Mouse (Mus musculus): ENCODE results near the gene Gm26920.
"Not testable (repeated sequence)": the region's sequence is repeated elsewhere in the genome, so short reads cannot be mapped to it uniquely, and the experiment has no call there.

Gm26920 gene

DNA sequence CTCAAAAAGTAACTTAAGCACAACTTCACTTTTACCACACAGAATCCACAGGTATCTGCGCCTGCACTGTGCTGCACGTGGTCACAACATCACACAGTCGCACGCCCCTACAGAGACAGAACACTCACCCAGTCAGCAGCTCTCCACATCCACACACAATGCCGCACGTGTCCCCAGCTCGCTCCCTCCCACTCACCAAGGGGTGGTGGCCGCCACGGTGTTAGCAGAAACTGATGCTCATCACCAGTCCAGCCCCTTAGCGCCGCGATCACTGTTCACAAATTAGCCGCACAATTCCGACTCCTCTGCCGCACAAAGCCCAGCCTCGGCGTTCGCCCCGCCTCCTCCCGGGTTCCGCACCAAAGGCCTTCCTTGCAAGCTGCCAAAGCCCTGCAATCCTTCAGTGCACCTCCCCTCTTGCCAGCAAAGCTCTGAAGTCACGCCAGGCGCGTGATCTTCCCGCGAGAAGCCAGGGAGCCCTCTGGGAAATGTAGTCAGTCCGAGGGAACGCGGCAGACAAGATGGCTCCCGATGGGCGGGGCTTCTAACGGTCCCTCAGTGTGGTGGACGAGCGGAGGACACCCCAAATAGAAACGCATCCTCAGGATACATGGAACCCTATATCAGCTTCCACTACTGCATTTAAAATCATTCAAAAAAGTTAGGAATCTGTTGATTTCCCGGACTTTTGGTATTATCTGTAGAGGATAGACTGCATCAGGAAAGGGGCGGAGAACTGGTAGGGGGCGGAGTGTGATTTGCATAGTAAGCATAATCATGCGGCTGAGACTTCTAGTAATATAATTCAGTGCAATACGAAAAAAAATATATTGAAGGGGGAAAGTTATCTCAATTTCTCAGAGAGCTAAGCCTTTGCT, at the start of gene Gm26920, which contains the start of gene Zfp566:
TSS of gene Gm26920 (minus strand) at position 319 of the 878 bp plus-strand sequence.
TSS of gene Zfp566 (minus strand) at position 436 of the 878 bp plus-strand sequence.
- peak; percentile 91 for DNase-seq

DNA sequence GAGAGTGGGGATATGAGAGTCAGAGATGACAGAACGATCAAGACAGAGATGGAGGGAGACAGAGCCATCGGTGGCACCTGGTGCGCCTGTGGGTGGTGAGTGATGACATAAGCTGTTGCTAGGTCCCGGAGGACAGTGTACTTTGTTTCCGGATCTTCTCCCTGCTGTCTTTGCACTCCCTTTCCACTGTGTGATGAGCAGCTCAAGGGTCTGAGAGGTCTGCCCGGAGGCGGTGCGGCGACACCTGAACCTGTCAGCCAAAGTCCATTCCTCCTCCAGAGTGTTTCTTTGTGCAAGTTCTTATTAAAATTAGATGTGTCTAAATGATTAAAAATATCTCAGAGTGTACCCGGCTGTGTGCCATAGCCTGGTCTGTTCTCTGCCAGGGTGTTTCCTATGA, 46.6 kb upstream of the Gm26920 start:
- no peak for DNase-seq

DNA sequence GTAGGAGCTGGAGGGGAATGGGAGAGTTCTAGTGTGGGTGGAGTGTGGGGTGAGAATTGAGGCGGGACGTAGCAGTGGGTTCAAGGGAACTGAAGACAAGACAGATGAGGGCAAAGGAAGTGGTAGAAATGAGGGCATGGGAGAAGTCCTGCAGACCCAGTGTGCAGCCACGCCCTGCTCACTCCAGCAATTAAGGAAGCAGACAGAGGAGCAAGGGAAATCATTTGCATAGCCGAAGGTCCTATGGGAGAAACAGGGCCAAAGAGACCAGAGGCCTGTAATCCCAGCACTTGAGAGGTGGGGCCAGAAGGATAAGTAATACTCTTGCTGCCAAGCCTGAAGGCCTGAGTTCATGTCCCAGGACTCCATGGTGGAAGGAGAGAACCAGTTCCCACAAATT, 42.2 kb upstream of the Gm26920 start:
- DNase-seq: no peak

DNA sequence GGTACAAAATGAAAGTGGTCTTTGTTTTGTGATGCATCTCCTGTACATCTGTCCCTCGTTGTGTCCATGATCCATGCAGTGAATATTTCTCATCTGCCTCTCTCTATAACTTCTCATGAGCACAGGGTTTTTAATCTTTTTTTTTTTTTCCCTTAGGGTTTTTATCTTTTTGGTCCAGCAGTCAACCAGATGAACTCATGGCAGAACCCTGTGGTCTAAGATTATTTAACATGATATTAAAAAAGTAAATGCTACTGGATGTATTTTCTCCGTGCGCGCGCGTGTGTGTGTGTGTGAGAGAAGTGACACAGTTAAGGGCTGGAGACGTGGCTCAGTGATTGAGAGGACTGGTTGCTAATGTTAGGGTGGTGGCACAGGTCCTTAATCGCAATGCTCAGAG, 39.7 kb upstream of the Gm26920 start:
- DNase-seq: no peak

DNA sequence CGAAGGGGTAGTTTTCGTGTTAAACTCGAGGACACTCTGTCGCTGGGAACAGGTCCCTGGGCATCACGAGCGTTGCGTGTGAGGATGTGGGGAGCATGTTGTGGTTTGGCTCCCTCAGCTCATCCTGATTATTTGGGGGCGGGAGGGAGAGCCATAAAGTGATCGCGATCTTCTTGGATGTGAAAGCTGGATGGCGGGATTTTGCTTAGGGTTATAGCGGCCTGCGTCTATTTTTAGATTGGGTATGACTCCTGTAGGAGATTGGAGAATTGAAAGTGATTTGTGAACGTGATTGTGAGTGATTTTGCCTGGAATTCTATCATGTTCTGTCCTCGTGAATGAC, 31.9 kb upstream of the Gm26920 start:
- no peak for DNase-seq

DNA sequence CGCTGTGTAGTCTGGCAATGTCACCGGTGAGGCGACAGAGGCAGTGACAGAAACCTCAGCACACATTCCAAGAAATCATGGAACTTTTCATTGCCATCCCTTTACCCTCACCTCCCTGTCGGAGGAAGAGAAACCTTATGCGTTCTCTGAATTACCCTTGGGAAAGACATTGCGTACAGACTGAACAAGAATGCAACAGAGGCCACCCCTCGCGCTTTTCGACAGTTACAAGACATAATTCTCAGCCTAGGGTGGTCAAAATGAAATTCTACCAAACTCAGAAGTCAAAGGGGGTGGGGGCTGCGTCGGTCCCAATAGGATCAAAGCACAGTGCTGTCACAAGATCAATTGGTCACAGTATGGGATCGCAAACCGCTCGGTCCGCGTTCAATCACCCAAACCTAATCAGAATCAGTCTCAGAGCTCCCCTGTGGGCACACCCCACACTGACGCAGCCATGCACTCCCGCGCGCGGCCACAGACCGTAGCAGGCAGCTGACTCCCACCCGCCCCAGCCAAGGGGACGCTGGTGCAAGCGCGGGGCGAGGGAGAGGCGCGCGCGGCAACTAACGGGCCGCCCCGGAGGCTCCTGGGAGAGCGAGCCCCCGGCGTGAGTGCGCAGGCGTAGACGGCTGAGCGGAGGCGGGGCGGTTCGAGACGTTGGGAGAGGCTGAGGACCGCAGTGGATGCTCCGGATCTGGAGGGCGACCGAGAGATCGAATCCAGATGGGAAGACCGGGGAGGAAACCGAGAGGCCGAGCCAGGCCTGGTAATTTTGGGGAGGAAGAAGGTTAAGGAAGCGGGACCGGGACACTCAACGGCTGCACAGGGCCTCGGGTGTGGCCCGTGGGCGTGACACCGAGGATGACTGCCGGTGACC, 31.3 kb upstream of the Gm26920 start, which contains the start of gene Zfp382:
TSS of gene Zfp382 (plus strand) at position 635 of the 880 bp plus-strand sequence.
- peak; percentile 90 for DNase-seq

DNA sequence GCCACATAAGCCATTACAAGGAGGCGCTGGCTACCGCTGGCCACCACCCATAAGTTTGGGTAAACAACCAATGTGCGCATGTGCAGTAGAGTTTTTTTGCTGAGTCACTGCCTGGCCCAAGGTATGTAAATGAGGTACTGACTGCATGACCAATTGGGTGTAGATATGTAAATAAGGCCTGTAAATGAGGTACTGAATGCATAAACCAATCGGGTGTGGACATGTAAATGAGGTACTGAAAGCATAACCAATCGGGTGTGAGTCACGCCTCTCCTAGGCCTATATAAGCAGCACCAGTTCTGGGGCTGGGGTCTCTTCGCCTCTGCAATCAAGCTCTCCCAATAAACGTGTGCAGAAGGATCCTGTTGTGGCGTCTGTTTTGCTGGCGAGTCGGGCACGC, 27.7 kb upstream of the Gm26920 start:
- DNase-seq: not testable (repeated sequence)

DNA sequence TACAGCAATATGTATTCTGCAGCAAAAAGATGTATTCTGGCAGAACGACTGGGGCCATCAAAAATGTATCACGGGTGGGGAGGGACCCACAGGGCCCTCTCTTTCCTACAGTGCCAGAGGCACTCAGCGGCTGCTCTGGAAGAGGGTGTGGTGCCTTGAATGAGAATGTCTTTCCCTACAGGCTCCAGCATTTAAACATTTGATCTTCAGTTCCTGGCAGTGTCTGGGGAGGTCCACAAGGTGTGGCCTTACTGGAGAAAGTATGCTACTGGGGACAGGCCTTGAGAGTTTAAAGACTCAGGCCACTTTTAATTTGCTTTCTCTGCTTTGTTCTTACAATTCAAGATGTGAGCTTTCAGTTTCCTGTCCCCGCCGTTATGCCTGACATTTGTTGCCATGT, 25.9 kb upstream of the Gm26920 start:
- no peak for DNase-seq

DNA sequence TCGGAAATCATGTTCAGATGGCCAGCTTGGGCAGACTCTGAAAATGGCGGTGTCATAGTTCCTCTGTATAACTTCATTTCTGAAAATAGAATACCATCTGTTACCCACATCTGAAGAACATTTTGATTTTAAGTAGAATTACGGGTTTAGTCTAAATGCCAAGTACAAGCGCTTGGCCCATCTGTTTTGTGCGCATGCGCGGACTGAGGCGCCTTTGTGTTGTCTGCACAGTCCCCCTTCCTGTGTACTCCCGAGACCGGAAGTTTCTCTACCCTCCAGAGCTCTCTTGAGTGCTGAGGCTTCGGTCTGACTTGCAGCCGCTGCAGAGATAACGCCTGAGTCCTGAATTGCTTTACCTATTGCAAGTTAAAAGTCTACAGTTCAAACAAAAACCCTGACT, 9.1 kb upstream of the Gm26920 start:
- DNase-seq: peak; percentile 86

DNA sequence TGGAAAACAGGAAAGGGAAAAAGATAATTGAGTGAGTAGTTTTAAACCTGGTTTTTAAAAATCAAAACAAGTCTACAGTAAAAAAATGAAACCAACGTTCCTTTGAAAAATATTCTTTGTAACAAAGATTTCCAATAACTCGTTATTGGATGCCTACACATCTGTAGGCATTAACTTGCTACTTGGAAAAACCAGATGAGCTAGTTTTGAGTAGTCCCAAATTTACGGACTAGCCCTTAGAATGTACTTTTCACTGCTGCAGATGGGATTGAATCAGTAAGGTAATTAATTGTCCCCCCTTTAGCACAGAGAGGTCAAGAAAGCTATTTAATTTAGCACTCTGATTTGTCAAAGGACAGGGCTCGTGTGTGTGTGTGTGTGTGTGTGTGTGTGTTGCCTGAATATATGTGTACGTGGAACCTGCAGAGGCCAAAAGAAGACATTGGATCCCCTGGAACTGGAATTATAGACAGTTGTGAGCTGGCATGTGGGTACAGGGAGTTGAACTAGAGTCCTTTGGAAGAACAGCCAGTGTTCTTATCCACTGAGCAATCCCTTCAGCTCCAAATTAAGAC, 5.4 kb upstream of the Gm26920 start:
- DNase-seq: no peak

DNA sequence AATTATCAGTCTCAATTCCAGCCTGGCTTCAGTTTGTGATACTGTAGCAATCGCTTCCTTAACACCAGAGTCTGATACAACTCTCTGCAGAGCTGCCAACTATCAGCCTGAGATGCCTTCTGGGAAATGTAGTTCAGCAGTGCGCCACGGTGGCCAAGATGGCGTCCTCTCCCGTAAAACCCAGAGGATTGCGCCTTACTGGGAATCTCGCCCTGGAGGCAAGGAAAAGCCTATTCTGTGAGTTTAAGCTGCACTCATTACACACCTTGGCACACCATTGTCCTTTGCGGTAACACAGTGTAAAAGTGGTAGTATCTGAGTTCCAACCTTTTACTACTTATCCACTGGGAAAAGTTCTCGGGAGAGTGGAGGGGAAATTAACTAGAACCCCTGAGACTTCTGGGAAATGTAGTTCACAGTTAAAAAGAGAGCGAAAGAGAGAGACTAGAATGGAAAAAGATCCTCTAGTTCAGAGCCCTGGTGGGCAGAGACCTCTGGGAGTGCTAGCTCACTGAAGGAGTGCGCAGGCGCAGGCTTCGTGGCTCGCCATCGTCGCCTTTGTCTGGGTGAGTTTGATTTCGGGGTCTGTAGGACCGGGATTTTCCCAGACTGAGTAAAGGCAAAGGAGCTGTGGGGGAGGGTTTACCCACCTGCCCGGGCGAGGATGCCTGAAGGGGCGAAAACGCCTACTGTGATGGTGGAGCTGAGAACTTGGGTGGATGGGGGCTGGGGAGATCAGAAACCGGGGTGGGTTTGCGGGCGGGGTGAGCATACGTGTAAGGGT, 4.6 kb upstream of the Gm26920 start, which contains the start of gene Zfp260:
TSS of gene Zfp260 (plus strand) at position 132 of the 784 bp plus-strand sequence.
- DNase-seq: peak; percentile 88

DNA sequence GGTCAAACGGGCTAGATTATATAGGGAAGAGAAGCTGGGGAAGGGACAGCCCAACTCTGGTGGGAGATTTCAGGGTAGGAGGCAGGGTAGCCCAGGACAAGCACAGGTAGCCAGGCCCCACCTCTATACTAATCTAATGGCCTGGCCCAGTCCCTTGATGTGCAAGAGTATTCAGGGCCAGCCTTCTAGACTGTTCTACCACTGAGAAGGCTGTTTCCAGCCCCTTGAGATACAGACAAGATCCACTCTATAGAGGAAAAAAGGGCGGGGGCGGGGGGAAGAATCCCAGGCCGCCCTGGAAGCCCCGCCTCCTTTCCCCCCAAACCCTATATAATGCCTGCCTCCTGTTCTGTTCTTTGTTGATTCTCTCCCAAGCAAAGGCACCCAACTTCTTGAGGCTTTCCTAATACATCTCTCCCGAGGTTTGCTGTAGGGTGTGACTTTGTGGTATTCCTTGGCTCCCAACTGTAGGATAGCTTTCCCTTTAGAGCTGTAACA, 3.8 kb upstream of the Gm26920 start:
- no peak for DNase-seq

DNA sequence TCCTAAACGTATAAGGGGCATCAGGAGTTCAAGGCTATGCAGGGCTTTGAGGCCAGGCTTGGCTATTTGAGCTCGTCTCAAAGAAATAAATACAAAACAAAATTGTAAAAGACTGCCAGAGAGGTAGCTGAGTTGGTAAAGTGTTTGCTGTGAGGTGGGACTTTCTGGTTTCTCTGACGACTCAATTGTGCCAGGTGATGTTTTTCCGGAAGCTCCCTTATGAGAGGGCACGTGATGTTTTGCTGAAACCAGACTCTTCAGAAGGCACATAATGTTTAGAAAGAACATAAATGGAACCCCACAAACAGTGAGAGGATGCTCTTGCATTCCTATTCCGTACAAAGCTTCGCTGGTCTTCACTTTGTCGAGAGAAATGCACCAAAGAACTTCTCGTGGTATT, 2.5 kb upstream of the Gm26920 start:
- DNase-seq: no peak

DNA sequence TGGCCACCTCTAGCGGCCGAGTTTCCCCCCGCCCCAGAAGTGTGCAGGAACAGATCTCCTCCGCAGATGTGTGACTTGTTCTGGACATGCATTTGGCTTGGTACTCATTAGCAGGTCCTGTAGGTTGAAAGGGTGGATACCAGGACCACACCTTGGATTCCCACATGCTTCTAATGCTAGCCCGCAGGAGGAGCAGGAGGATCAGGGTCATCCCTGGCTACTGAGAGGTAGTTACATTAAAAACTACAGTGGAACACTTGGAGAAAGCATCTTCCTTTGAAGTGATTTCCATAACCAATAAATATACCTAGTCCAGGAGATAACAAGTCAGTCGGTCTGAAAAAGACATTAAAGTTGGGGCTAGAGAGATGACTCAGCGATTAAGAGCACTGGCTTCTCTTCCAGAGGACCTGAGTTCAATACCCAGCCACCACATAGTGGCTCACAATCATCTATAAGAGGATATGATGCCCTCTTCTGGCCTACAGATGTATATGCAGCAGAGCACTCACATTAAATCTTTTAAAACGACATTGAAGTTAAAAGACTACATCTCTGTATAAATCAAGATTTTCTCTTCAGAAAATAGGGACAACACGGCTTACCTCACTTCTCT, 868 bp upstream of the Gm26920 start:
- no peak for DNase-seq

DNA sequence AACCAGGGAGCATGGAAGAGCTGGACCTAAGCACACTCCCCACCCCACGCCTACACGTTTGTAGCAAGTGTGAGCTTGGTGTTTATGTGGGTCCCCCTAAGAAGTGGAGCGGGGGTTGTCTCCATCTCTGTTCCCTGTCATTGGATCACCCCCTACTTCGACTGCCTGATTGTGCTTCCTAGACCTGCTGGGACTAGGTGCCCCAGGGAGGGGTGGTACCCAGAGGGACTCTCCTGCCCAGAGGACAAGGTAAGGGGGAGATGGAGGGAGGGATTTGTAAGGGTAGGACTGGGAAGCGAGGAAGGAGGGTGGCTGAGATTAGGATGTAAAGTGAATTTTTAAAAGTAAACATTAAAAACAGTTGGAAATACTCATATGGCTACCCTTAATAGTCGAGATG, 805 bp downstream of the Gm26920 start:
- DNase-seq: no peak

DNA sequence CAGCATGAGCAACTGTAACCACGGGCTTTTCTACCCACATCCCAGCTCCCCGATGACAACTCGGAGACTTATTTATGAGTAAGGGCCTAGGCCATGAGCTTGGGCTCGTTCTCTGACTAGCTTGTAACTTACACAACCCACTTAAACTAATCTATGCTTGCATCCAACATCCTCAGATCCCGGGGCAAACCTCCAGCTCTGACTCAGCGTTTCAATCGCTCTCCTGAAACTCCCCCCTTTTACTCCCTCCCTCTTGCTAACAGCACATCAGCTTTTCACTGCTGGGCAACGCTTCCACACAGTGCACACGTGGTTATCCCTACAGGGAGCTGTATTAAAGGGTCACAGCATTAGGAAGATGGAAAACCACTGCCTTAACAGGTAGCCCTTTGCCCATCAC, 3.7 kb downstream of the Gm26920 start:
- peak; percentile 52 for DNase-seq

DNA sequence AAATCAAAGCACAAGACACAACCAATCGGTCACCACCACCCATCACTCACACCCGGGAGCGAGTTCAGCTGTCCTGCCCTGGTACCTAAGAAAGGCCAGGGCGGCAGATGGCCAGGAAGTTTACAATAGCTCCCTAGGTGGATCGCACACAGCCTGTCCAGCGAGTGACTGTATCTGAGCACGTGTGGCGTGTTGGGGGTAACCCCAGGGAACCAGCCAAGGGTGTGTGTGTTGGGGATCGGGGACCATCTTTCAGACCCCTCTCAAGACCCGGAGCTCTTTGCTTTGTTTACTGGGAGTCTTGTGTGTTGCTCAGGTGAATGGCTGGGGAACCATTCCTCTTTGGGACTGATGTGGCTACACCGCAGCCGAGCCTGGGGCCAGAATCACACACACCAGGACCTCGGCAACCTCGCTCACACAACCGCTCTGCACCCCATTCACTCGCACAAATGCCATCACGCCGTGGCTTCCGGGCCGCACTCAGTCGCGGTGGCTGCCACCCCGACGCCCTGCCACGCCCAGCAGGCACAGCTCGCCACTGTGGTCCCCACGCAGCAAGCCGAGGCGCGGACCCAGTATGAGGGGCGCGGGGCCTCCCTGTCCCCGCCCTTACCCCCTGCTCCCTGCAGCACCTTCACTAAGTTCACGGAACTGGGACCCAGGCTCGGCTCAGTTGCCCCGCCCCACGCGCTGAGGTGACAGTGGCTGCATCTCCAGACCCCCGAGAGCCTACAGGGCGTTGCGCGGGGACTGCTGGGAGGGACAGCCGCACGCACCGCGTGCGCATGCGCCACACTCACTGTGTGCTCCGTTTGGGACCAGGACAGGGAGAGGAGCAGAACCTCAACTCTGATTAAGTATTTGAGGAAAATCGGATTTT, 17.8 kb downstream of the Gm26920 start, which contains the start of gene Zfp82:
TSS of gene Zfp82 (minus strand) at position 755 of the 883 bp plus-strand sequence.
- DNase-seq: peak; percentile 79

DNA sequence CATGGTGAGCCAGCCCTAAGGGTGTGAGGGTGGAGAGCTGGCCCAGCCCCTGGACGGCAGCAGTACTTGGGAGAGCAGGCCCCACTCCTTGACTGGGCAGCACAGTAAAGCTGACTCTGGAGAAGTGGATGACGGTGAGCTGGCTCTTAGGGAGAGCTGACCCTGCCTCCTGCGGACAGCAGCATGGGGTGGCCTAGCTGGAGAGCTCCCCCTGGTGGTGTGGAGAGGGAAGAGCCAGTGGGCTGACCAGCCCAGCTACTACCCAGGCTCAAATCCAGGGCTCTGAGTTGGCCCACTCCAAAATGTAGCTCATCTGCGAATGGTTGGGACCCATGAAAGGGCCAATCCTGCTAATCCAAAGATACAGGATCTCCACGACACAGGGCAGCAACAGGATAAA, 25.6 kb downstream of the Gm26920 start:
- DNase-seq: no peak

DNA sequence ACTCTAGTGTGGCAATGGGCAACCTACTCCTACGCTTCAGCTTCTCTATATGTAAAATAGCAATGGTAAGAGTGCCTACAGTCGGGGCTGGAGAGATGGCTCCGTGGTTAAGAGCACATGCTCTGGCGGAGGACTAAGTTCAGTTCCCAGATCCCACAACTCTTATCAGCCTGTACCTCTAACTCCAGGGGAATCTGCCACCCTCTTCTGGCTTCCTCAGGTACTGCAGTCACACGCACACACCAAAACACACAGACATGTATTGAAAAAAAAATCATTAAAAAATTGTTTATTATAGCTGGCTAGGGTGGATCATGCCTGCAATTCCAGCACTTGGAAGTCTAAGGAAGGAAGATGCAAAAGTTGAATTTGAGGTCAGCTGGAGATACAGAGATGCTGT, 27.7 kb downstream of the Gm26920 start:
- DNase-seq: peak; percentile 23

DNA sequence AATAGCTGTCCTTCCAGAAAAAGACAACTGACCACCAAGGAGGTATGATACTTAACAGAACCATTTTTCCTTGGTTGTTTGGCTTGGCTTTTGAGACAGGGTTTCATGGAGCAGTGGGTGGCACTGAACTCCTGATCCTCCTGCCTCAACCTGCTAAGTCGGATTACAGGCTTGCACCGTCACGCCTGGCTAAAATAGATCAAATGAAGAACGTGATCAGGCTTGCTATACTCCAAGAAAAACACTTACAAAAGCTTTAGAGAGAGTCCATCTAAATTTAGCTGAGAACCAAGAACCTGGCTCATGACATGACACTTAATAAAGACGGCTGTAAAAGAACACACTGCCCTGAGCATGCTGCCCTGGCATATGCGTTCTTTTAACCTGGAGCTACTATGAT, 29.9 kb downstream of the Gm26920 start:
- no peak for DNase-seq

DNA sequence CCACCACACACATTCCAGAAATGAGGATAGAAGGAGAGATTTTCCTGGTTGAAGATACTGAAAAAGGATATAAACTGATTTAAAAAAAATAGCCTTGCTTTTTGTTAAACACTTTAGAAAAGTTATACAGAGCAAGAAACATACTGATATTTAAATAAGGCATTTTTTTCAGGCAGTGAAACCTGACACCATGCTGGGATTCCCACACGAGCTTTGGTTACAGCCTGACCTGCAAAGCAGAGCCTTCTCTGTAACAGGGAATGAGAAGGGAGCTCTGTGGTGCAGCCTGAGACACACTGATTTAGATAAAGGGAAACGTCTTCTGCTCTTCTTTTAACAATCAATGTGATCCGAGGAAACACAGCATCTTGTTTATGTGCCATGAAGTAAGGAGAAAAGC, 36.6 kb downstream of the Gm26920 start:
- no peak for DNase-seq
